Mouse (Mus musculus): ENCODE measurements at regions not wholly inside any gene's neighbourhood (a gene's known extent, or its start where the extent isn't known, plus 50 kb on each side); places are given as distances from the start of the nearest gene placed in this dataset.

DNA sequence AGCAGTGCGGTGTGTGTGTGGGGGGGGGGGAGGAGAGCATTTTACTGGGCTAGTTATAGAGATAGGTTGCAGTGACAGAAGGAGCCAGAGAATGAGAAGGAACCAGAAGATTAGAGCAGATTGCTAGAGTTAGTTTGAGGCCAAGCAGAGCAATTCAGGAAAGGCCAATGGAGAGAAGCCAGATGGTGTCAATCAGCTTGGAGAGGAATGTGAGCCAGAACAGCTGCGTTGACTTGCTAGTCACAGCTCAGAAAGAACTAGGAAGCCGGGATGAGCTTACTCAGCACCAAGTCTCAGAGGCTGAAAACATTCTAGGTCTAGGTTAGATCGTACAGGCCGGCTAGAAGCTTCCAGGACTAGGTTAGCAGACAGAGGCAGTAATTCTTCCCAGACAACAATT is 140.6 kb downstream of the Sp3 start:
- peak; percentile 29 for DNase-seq

DNA sequence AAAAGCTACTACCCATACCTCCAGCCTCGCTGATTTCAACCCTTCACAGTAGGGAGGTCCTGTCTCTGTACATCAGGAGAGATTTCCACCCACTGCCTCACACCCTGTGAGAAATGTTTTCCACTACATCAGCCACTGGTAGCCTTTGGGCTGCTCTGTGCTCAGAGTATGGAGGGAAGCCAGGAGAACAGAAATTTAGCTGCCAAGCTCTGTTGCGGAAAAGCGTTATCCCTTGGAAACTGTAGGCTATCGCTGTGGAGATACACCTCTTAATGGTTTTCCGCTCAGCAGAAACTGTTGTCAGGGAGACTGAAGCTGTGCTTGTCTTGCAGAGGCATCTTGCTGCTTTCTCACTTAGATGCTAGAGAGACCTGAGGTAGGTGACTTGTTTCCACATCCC is 138.9 kb downstream of the Sp3 start:
- DNase-seq: no peak

DNA sequence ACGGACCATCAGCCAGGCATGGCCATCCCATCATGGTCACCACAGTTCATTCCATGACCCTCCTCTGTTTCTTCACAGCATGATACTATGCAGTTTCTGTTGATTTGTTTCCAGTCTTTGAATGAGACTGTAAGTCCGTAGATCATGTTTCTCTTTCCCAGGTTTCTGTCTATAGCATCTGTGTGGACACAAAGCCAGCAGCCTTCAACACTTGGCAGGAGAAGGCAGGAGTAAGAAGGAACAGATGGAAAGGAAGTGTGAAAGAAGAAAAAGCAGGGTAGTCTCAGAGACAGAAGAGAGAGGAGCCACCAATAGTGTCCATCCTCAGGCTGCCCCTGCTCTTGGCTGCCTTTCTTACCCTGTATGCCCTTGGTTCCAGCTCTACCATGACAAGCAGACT is 136.6 kb downstream of the Sp3 start:
- DNase-seq: no peak

DNA sequence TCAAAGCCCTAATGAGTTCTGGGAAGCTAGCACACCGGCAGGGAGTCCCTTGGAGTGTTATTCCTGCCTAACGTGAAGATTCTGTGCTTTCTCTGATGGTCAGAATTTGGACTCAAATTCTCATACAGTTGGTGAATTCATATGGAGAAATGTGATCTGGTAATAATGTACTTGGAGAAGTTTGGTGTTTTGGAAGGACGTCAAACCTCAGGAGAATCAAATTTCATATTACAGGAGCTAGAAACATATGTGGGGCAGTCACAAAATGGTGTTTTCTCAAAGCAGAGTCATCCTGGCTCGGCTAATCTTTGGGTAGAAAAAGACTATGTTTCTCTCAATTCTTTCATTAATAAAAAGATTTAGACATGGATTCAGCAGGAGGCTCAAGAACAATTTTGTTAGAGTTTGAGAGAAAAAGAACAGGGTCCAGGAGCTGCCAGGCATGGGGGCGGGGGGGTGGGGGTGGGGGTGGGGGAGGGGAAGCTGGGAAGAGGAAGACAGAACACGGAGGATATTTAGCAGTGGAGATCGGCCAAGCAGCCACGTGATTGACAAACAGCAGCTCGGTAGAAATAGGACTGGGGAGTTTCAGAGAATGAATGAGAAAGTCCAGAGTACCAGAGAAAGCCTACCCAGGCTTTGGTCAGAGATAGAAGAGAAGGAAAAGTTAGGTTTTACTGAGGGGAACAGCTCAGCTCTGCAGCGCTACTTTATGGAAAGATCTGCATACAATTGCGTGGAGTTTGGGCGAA is 130.6 kb downstream of the Sp3 start:
- no peak for DNase-seq

DNA sequence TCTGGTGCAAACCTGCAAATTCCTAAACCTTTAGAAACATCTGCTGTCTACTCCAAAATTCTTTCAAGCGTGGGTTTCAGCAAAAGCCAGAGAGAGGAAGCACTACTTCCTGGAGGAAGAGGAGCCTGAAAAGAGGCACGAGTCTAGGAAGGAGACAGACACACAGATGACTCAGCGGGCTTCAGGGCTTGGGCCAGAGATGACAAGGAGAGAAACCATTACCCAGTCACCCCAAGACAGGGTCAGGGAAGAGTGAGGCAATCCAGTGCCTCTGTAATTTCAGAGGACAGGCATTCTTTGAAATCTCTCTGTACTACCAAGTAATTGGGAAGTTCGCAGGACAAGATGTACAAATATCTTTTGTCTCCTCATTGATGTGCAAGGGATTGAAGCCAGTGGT is 127.7 kb downstream of the Sp3 start:
- no peak for DNase-seq

DNA sequence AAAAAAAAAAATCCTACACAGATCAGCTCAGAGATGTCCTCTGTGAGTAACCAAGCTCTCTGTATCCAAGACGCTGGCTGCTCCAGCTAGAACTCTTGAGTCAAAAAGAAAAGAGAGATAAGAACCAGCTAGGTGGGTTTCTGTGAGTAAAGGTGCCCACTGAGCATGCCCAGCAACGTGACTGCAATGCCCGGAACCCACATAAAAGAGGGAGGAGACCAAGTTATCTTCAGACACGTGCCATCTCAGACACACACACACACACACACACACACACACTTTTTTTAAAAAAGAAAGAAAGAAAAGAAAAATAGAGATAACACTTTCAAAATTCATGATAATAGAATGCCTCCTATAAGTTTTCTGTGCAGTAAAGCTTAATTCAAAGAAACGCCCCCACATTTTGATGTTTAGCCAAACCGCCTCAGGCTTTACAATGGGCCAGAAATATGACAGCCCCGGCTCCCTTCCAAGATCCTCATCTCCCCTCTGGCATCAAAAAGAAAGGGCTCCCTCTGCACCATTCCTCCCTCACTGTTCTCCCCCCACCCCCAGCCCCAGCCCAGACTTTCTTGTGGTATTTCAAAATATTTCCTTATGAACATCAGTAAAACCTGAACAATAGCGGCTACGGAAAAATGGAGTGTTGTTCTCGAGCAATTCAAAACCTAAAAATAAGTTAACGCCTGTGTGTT is 124.8 kb downstream of the Sp3 start:
- DNase-seq: no peak

DNA sequence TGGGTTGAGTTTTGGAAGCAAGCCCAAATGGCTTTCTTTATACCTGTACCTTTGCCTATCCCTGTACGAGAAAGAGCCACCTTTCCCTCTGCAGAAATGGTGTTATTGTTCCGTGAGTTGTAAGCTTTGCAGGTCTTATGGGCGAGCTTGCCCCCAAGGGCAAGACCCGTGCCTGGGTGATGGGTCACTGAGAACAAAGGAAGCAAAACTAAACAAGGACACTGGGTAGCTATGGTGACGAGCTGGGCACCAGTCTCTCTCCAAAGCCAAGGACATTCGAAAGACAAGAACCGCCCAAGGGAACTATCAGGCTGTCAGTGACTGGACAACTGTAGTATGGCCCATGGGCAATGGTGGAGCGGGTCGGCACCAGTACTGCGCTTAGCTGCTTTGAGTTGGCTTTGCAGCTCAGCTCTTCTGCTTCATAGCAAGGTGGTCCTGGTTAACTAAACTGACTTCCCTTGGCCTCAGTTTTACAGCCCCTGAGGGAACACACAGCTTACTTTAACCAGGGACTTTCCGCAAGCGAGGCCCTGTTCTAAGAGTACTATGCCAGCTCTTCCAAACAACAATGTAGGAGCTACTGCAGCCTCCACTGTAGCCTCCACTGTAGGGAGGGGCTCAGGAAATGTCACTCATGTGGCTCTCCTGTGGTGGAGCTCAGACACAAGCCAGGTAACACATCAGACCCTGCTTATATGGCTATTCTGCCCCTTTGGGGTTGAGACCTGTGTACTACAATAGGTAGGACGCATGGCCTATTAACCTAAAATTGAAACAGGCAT is 124.1 kb downstream of the Sp3 start:
- DNase-seq: no peak

DNA sequence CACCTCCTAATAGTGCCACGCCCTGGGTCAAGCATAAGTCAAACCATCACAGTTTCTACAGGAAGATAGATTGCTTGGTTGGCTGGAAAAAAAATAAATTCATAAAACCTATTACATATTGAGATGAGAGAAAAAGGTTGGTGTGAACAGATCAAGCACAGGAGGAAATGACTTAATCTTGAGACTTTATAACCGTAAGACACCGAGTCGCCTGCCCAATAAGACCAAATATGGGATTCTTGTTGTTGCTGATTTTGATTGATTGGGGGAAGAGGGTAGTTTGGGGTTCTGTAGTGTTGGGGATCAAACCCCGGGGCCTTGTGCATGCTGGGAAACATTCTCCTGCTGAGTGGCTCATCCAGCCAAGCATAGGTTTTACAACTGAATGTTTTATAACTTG is 122.9 kb downstream of the Sp3 start:
- no peak for DNase-seq

DNA sequence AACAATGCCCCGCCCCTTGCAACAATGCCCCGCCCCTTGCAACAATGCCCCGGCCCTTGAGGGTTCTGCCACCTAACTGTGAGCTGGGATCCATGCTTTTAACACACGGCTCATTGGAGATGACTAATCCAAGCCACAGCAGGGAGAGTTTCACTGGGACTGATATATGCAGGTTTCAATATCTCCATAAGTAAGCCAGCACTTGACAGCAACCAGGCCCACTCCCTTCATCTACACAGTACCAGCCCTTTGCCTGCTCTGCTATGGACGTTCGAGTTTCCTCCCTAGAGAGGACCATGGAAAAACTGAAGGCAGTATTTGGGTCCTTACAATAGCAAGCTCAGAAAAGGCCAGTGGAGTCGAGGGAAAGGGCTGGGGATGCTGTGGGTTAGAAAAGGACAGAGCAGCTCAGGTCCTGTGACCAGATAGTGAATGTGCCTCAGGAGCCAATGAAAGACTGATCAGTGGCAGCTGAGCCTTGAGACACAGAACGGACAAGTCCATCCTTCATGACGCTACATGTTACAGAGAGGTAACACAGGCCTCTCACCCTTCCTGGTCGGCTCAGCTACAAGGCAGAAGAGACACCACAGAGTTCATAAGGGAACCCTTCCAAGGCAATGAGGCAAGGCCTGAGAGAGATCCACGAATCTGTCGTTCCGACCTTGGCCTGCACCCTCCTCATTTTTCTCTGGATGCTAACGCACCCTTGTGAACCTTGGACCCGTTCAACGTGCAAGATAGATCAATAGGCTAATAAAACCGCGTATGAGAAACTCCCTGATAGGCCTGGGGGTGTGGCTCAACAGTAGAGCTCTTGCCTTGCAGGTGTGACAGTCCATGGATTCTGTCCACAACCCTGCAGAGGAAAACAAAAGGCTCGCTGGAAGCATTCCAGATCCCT is 114.5 kb downstream of the Sp3 start:
- no peak for DNase-seq

DNA sequence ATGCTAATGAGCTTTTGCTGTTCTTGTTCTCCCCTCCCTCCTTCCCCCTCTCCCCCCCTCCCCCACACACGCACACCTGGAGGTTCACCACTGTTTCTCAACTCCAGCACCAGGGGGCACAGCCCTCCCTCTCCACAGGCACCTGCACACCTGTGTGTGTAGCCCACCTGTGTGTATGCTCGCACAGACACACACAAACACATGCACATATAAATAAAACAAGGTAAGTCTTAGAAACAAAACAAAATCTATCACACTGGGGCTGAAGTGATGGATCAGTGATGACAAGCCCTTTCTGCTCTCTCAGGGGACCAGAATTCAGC is 113.9 kb downstream of the Sp3 start:
- no peak for DNase-seq

DNA sequence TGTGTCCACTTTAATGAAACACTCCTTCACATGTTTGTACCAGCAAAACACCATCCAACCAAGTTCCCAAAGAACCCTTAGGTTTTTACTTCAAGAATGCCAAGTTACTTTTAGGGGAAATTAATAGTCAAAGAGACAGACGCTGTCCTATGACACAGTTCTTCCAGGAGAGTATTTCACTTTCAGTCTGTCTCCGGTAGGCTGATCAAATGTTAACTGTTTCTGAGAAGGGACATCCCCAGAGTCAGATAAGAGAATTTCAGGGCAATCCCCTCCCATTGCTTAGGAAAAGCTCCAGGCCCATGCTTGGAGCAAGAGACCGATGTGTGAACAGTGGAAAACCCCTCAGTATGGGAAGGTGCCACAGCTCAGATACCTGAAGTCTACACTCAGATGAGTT is 112.1 kb downstream of the Sp3 start:
- no peak for DNase-seq

DNA sequence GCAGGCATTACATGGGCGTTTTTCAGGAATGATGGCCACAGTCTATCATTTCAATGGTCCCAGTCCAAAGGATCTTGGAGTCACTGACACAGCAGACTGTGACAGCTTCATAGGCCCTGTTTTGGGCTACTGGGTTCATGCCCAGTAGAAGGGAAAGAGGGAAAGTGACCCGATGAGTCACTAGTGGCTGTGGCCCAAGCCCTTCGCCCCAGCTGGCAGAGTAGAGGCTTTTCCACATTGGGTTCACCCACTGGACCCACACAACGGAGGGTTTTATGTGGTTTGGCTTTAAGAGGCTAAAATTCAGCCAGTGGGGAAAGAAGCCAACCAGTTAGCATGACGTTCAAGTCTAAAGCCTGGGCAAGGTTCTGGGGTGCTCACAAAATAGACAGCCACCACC is 108.4 kb downstream of the Sp3 start:
- peak; percentile 61 for DNase-seq

DNA sequence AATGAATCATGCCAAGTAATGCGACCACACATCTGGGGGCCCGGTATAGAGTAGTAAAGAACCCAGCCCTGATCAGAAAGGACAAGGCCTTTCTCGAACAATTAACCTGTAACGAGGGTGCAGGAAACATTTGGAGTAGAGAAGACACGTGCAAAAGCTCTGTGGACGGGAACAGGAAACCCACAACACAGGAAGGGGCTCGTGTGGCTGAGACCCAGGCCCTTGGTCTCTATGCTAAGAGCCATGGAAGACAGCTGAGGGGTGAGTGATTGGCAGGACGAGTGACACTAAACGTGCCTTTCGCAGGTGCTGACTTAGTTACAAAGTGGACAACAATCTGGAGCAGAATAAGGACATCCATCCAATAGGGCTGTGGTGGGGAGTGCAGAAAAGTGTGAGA is 106.3 kb downstream of the Sp3 start:
- no peak for DNase-seq

DNA sequence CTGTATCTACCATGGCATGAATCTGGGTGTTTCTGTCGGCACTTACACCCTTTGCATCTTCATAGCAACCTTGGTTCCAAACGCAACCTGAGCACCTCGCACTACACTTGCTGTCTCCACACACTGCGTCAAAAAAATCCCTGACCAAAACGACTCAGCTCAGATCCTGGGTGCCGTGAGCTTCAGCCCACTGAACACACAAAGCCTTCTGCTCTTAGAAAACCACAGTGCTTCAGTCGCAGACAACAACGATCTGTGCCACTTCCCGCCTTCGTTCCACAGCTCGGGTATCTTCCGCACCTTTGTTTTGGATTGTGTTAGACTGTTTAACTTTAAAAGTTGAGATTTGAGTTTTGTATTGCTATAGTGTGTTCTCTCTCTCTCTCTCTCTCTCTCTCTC is 105.7 kb downstream of the Sp3 start:
- DNase-seq: no peak

DNA sequence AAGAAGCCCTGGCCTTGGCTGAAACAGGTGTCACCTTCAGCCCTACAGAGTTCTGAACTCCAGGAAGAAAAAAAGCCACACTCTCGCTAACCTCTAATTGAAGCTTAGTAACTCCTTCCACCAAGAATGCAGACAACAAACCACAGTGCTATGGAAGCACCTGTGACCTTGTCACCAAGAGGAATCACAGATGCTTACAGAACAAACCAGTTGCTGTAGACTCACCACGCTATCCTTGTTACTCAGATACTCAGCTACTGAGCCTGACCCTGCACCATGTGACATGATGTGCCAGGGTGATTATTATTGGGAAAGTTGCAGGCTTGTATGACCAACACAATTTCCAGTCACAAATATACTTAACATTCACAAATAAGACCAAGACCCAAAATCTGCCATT is 104.6 kb downstream of the Sp3 start:
- DNase-seq: no peak

DNA sequence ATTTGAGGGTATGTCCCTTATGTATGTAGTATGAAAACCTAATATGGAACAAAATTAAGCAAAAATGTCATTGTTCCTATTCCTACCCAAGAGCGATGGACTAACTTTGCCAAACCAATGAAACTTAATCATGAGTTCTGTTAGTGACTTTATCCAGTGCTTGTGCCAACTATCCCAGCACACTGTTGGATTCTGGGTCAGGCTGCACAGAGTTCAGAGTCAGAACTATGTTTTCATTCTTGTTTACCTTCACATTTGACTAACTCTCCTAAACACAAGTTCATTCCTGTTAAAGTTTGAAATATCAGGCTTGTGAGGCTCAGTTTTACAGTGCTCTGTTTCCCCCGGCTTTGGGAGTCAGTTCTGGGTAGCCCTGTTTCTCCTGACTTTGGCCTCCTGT is 100.2 kb downstream of the Sp3 start:
- no peak for DNase-seq

DNA sequence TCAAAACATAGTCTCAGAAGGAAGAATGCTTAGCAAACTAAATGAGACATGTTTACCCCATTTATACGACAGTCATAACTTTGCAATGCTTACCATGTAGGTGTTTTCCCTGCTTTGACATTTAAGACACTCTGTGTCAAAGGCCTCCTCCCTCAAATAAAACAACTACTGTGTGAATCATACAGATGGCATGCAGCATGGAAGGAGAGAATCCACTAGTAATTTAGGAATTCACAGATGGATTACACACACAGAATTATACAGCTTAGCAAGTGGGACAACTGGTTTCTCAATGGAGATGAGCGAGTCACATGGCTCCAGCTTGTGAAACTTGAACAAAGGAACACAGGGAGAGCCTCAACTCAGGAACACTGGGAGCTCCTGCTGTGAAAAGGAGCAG is 98.7 kb downstream of the Sp3 start:
- no peak for DNase-seq

DNA sequence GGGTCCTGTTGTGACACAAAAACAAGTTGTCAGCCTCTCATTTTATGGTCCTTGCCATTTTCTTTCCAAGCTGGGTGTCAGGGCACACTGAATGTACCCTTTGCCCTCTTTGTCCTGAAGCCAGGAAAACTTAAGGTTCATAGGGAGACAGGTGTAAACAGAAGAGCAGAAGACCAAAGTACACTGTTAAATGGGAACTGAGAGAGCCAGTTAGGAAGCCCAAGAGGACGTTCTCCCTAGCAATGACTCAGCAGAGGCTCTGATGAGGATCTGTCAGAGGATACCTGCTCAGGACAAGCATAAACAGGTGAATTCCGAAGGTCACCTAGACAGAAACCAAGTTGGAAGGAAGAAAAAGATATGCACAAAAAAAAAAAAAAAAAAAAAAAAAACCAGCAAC is 94.0 kb downstream of the Sp3 start:
- DNase-seq: no peak

Data from layer of hippocampus, adult 9-11 months (tissue).